Mouse (Mus musculus) hindbrain, embryonic 10.5 days (tissue): ENCODE data around the gene Nfat5. TPM values are rescaled to one million over a fixed set of nuclear protein-coding genes. Genes with fewer than 3 reads are reported as not detected.

ENCODE experiments used
- DNase-seq: peaks from one replicate; pipeline ENCODE4 v3.0.0-alpha.2; 2017; ENCODE audit warnings: low spot score
- H3K27ac ChIP-seq: fragments of 300-500 bp; sonication (generic); 2 replicates; pipeline ENCODE4 v1.5.1; 2016; ENCODE audit warnings: mild to moderate bottlenecking, moderate library complexity
- H3K27me3 ChIP-seq: fragments of 300-500 bp; sonication (generic); 2 replicates; pipeline ENCODE4 v1.6.1; 2016; ENCODE audit warnings: mild to moderate bottlenecking; ENCODE audit not compliant: poor library complexity, insufficient read depth, severe bottlenecking
- H3K36me3 ChIP-seq: fragments of 300-500 bp; sonication (generic); 2 replicates; pipeline ENCODE4 v1.6.1; 2016; ENCODE audit warnings: mild to moderate bottlenecking, moderate library complexity
- H3K4me1 ChIP-seq: fragments of 300-500 bp; sonication (generic); replicated peaks from 2 replicates; pipeline ENCODE4 v1.6.1; 2016; ENCODE audit warnings: mild to moderate bottlenecking
- H3K4me3 ChIP-seq: fragments of 300-500 bp; sonication (generic); 2 replicates; pipeline ENCODE4 v1.5.1; 2016; ENCODE audit warnings: mild to moderate bottlenecking, moderate library complexity
- H3K9me3 ChIP-seq: fragments of 300-500 bp; sonication (generic); 2 replicates; pipeline ENCODE4 v1.6.1; 2016; ENCODE audit warnings: mild to moderate bottlenecking, moderate library complexity
- WGBS: fragments of 180-500 bp; shearing (Covaris S2); methylation state at CpG from one replicate; pipeline ENCODE4 v1.1.7; 2016; 5-methylcytosine and 5-hydroxymethylcytosine counted together
- polyA plus RNA-seq: library from polyadenylated mRNA; unstranded; fragments of >200 nt; fragmentation: Nextera tagmentation; extraction: Ambion mirVana; gene quantifications from 2 replicates; pipeline ENCODE4 v1.2.1, GENCODE M21; 2016

Gene Nfat5
- polyA plus RNA-seq, 1 experiment from 2014 or later, result 8.7 TPM

DNA sequence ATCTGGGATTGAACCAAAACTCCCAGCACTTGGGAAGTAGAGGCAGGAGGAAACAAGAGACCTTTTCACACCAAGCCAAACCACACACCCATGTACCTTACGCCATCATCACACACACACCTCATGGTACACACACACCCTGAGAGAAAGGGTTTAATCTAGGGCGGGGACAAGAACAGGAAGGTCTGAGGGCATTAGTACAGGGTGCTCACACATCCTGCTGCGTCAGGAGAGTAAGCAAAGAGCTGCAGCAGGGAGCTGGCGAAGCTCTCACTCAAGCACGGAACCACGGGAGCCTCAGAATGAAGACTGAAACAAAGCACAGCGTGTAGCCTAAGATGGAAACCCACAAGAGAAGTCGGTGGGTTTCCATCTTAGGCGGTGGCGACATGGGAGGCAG lies 120.6 kb downstream of the Nfat5 start:
- WGBS, result 89% methylated on average over 10 of the region's 10 CpGs
- Histone ChIP-seq H3K4me3 (no peak overlapping the region), H3K27me3 (no peaks in the 10 kb centered on the region), H3K4me1 (no peaks in the 10 kb centered on the region), H3K36me3 (peaks cover 100% of the 10 kb centered on the region), H3K9me3 (no peaks in the 10 kb centered on the region), H3K27ac (no peak overlapping the region)
- DNase-seq, result no peak

- WGBS, result 90% methylated on average over 12 of the region's 12 CpGs
- Histone ChIP-seq H3K27ac (no peak overlapping the region), H3K36me3 (peaks cover 100% of the 10 kb centered on the region), H3K9me3 (no peaks in the 10 kb centered on the region), H3K4me3 (no peak overlapping the region), H3K4me1 (peaks cover 2% of the 10 kb centered on the region), H3K27me3 (no peaks in the 10 kb centered on the region)
- DNase-seq, result no peak
These were observed 123.7 kb downstream of the Nfat5 start for GRCm38 (mm10) chr8:107417001-107417400.

GRCm38 (mm10) chr8:107424176-107424575 lies 130.9 kb downstream of the Nfat5 start:
- peak overlapping the region; percentile 93 for H3K27ac ChIP-seq
- no peak for DNase-seq
- H3K9me3 ChIP-seq, result no peaks in the 10 kb centered on the region
- peak overlapping the region; percentile 83 for H3K4me3 ChIP-seq
- peaks cover 23% of the 10 kb centered on the region for H3K4me1 ChIP-seq
- peaks cover 42% of the 10 kb centered on the region for H3K36me3 ChIP-seq
- 32% methylated on average over 9 of the region's 9 CpGs for WGBS
- H3K27me3 ChIP-seq, result no peaks in the 10 kb centered on the region

- Histone ChIP-seq H3K4me1 (peaks cover 23% of the 10 kb centered on the region), H3K27ac (peak within 1 kb of the TSS; percentile 93), H3K36me3 (peaks cover 37% of the 10 kb centered on the region), H3K27me3 (no peaks in the 10 kb centered on the region), H3K4me3 (peak within 1 kb of the TSS; percentile 83), H3K9me3 (no peaks in the 10 kb centered on the region)
- WGBS, result under 1% methylated on average over 50 of the region's 50 CpGs
- DNase-seq, result peak; percentile 97
These were observed 131.4 kb downstream of the Nfat5 start, which contains the start of gene Nob1 for GRCm38 (mm10) chr8:107424597-107425229. Gene Nob1, minus strand, starts transcription at chr8:107425051.

DNA sequence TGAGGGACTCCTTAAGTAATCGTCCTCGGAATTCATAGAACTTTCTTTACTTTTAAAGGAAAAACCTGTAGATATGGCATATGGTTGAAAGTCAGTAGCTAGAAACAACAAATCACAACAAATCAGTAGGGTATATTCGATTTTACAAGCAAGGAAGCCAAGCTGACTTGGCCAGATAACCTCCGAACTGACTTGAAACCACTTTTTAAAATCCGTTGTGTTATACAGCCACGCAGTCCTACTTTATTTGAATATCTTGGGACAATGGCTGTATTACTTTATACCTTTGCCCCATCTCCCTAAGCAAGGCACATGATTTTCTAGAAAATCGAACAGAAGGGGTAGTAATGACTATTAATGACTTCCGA lies 131.9 kb downstream of the Nfat5 start:
- H3K4me1 ChIP-seq, result peaks cover 23% of the 10 kb centered on the region

More for the DNA sequence above, 131.9 kb downstream of the Nfat5 start:
- peak overlapping the region; percentile 83 for H3K4me3 ChIP-seq
- H3K27ac ChIP-seq, result no peak overlapping the region; the same call in 1 of the 2 replicates
- H3K27me3 ChIP-seq, result no peaks in the 10 kb centered on the region
- no peak for DNase-seq
- 51% methylated on average over 8 of the region's 8 CpGs for WGBS
- H3K36me3 ChIP-seq, result peaks cover 32% of the 10 kb centered on the region
- H3K9me3 ChIP-seq, result no peaks in the 10 kb centered on the region

Other genes starting within 250 kb of the Nfat5 start
- gene Pdf, start 244.9 kb upstream of the Nfat5 start, polyA plus RNA-seq, result 50.7 and 58.1 TPM in 2 replicates
- gene Cog8, start 236.8 kb upstream of the Nfat5 start, polyA plus RNA-seq, result 39.2 and 43.5 TPM in 2 replicates
- 96.4 and 114 TPM in 2 replicates for gene Nip7, start 236.6 kb upstream of the Nfat5 start, polyA plus RNA-seq
- not detected in 2 replicates for gene Tmed6, start 227.8 kb upstream of the Nfat5 start, polyA plus RNA-seq
- 17.6 and 18.5 TPM in 2 replicates for gene Terf2, start 196.9 kb upstream of the Nfat5 start, polyA plus RNA-seq
- gene Cyb5b, start 142.8 kb upstream of the Nfat5 start, polyA plus RNA-seq, result 138 and 157 TPM in 2 replicates
- gene Nqo1, start 109.7 kb downstream of the Nfat5 start, polyA plus RNA-seq, result 4.5 and 5.5 TPM in 2 replicates
- 91.8 and 92.7 TPM in 2 replicates for gene Nob1, start 131.6 kb downstream of the Nfat5 start, polyA plus RNA-seq
- gene Wwp2, start 142.9 kb downstream of the Nfat5 start, polyA plus RNA-seq, result 61.7 and 64.6 TPM in 2 replicates